Mouse (Mus musculus): ENCODE measurements around the gene Sap30. TPM values are rescaled to one million over a fixed set of nuclear protein-coding genes. Genes with fewer than 3 reads are reported as not detected.
"Not testable (repeated sequence)": the region's sequence is repeated elsewhere in the genome, so short reads cannot be mapped to it uniquely, and the experiment has no call there.

Gene Sap30
- polyA plus RNA-seq, 1 experiment = 12.5 TPM

DNA sequence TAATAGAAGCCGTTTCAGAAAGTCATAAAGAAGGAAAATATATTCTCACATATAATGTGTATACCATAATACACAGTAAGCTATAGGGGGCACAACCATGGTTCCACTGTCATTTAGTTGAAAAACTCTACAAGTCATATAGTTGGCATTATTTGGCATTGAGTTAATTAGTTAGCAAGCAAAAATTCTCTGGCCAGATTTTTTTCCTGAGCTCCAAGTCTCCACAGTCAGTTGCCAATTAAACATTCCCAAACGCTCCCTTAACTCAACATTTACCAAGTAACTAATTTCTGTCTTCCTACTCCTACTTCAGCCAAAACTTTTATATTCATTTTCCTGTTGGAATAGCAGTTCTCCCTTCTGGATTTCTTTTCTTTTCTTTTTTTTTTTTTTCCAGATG, 34.3 kb downstream of the Sap30 start:
- no peak overlapping the region for H3K27ac ChIP-seq (ENCODE audit: insufficient read depth, low read length)
- no peaks in the 10 kb centered on the region for H3K27me3 ChIP-seq (ENCODE audit: control insufficient read depth, insufficient read depth, low read length)
- WGBS = 81% methylated on average over 2 of the region's 2 CpGs
- no peaks in the 10 kb centered on the region for H3K4me1 ChIP-seq (ENCODE audit: control insufficient read depth, insufficient read depth, low read length)
- DNase-seq = no peak
- TF ChIP-seq POLR2A (IDR thresholded peaks at IDR 0.05; ENCODE audit: borderline replicate concordance, insufficient read depth, low read length) = no peak
- TF ChIP-seq CTCF (IDR thresholded peaks at IDR 0.05; ENCODE audit: borderline replicate concordance, insufficient read depth, low read depth, low read length) = no peak
- no peak overlapping the region for H3K4me3 ChIP-seq (replicated peaks; ENCODE audit: insufficient read depth, low read depth, low read length)

DNA sequence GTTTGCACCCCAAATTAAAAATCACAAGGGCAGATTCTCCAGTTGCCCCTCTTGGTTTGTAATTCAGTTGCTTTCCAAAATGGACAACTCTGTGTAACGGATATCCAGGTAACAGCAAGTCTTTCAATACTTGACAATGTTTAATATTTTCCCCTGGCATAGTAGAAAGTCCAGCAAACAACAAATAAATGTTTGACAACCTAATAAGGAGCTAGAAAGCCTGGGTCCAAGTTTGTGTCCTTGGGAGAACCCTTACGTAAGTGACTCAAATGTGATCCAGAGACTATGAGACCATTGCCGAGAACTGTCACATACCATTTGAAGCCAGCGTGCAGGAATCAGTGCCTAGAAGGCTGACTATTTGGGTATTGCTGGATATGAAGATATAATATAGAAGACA, 35.8 kb downstream of the Sap30 start:
- H3K4me1 ChIP-seq (ENCODE audit: control insufficient read depth, insufficient read depth, low read length) = no peaks in the 10 kb centered on the region
- TF ChIP-seq POLR2A (IDR thresholded peaks at IDR 0.05; ENCODE audit: borderline replicate concordance, insufficient read depth, low read length) = no peak
- no peak for TF ChIP-seq CTCF (IDR thresholded peaks at IDR 0.05; ENCODE audit: borderline replicate concordance, insufficient read depth, low read depth, low read length)
- 96% methylated on average over 4 of the region's 4 CpGs for WGBS
- no peak overlapping the region for H3K4me3 ChIP-seq (replicated peaks; ENCODE audit: insufficient read depth, low read depth, low read length)
- no peak for DNase-seq
- no peaks in the 10 kb centered on the region for H3K27me3 ChIP-seq (ENCODE audit: control insufficient read depth, insufficient read depth, low read length)
- H3K27ac ChIP-seq (ENCODE audit: insufficient read depth, low read length) = no peak overlapping the region

DNA sequence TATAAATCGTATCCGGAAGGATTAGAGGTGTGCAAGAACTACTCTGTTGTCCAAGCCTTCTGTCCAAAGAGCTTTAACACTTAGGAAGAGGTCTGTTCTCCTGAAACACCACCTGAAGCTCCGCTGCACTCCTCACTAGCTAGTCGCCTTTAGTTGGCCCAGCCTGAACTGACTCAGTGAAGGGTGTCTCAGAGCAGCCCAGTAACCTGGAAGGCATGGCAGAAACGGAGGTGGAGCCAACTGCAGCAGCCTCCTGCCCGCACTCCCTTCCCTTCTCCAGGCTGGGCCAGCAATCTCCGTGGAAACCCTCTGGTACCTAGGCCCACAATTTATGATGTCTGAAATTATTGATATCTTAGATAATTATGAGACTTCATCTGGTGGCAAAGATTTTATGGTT, 36.9 kb downstream of the Sap30 start:
- Histone ChIP-seq H3K4me1 (ENCODE audit: control insufficient read depth, insufficient read depth, low read length) (no peaks in the 10 kb centered on the region), H3K27me3 (ENCODE audit: control insufficient read depth, insufficient read depth, low read length) (no peaks in the 10 kb centered on the region), H3K27ac (ENCODE audit: insufficient read depth, low read length) (no peak overlapping the region), H3K4me3 (replicated peaks; ENCODE audit: insufficient read depth, low read depth, low read length) (no peak overlapping the region)
- TF ChIP-seq CTCF (IDR thresholded peaks at IDR 0.05; ENCODE audit: borderline replicate concordance, insufficient read depth, low read depth, low read length) = no peak
- no peak for TF ChIP-seq POLR2A (IDR thresholded peaks at IDR 0.05; ENCODE audit: borderline replicate concordance, insufficient read depth, low read length)
- DNase-seq = no peak
- WGBS = 73% methylated on average over 7 of the region's 7 CpGs

DNA sequence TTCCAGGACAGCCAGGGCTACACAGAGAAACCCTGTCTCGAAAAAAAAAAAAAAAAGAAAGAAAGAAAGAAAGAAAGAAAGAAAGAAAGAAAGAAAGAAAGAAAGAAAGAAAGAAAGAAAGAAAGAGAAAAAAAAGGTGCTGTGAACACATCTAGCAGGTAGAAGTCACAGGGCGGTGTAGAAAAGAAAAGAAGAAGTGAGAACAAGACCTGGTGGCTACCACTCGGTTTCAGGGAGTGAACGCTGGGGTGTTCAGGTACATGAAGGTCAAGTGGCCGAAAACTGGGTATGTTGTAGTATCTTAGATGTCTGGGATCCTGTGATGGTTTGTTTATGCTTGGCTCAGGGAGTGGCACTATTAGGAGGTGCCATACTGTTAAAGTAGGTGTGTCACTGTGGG, 41.8 kb downstream of the Sap30 start:
- not testable (repeated sequence) for H3K27me3 ChIP-seq (ENCODE audit: control insufficient read depth, insufficient read depth, low read length); H3K4me1 ChIP-seq (ENCODE audit: control insufficient read depth, insufficient read depth, low read length); H3K27ac ChIP-seq (ENCODE audit: insufficient read depth, low read length); H3K4me3 ChIP-seq (replicated peaks; ENCODE audit: insufficient read depth, low read depth, low read length); DNase-seq
- WGBS = 80% methylated on average over 5 of the region's 5 CpGs

DNA sequence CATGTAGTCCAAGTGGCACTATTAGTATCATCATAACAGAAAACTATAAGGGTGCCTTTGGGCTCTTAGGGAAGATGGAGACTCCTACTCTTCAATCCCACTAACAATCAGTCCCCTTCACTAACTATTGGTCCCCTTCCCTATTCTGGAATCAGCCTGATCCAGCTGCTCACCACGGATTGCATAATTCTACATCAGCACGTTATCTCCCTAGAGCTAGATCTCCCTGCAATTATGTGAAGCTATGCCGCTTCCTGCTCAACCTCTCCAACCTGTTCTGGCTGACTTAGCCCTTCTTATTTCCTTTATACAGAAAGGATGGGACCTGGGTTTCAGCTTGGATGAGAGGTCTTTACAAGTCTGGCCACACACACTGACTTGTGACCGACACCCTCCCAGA, 44.4 kb downstream of the Sap30 start:
- TF ChIP-seq POLR2A (IDR thresholded peaks at IDR 0.05; ENCODE audit: borderline replicate concordance, insufficient read depth, low read length) (no peak), CTCF (IDR thresholded peaks at IDR 0.05; ENCODE audit: borderline replicate concordance, insufficient read depth, low read depth, low read length) (no peak)
- Histone ChIP-seq H3K27ac (ENCODE audit: insufficient read depth, low read length) (no peak overlapping the region), H3K27me3 (ENCODE audit: control insufficient read depth, insufficient read depth, low read length) (no peaks in the 10 kb centered on the region), H3K4me1 (ENCODE audit: control insufficient read depth, insufficient read depth, low read length) (no peaks in the 10 kb centered on the region), H3K4me3 (replicated peaks; ENCODE audit: insufficient read depth, low read depth, low read length) (no peak overlapping the region)
- DNase-seq = no peak
- 77% methylated on average over 4 of the region's 4 CpGs for WGBS

DNA sequence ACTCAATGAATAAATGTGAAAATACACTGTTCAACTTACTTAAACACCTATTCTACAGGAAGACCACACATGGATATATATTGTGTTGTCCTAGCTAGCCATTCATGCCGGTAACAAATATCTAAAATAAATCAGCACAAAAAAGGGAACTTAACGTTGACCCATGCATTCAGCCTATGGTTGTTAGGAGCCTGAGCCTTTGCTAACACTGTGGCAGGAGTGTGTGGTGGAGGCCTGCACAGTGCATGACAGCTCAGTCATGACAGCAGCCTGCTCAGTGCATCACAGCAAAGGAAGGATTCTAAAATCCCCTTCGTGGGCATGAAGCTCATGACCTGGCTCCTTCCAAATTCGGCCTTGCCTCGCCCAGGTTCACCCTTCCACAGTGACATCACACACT, 46.1 kb downstream of the Sap30 start:
- WGBS = 89% methylated on average over 5 of the region's 5 CpGs
- no peaks in the 10 kb centered on the region for H3K27me3 ChIP-seq (ENCODE audit: control insufficient read depth, insufficient read depth, low read length)
- no peak for DNase-seq
- H3K4me3 ChIP-seq (replicated peaks; ENCODE audit: insufficient read depth, low read depth, low read length) = no peak overlapping the region
- no peak overlapping the region for H3K27ac ChIP-seq (ENCODE audit: insufficient read depth, low read length)
- TF ChIP-seq CTCF (IDR thresholded peaks at IDR 0.05; ENCODE audit: borderline replicate concordance, insufficient read depth, low read depth, low read length) (no peak), POLR2A (IDR thresholded peaks at IDR 0.05; ENCODE audit: borderline replicate concordance, insufficient read depth, low read length) (no peak)
- H3K4me1 ChIP-seq (ENCODE audit: control insufficient read depth, insufficient read depth, low read length) = no peaks in the 10 kb centered on the region

DNA sequence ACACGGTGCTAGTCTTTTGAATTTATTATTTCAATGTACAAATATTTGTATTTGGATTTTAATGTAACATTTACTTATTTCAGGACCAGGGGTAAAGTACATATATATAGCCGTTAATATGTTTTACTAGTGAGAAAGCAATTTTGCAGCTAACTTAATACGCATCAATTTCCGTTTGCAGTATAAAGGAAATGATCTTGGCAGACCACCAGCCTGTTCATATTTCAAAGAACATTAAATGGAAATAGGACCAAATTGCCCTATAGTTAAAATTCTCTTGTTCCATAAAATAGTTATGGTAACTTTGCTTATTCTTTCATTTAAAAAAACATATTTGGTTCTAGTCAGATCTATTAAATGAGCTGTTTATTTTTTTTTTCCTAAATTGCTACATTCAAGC, 46.5 kb downstream of the Sap30 start:
- WGBS = 91% methylated on average over 4 of the region's 4 CpGs

DNA sequence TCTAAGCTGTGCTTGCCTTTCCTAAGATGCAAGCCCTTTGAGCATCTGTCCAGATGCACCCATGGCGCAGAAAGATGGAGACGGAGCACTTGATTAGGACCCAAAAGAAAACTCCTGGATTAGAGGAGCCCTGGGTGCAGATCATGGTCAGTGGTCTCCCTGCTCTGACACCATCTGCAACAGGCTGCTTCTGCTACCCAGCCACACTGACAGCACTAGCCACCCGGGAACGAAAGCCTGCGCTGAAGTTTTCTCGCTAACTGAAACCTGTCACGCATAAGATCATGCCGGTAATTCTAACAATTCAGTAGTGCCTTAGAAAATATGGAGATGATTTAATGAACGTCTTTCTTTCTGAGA, 51.2 kb downstream of the Sap30 start:
- no peak for DNase-seq
- 60% methylated on average over 9 of the region's 9 CpGs for WGBS
- H3K4me3 ChIP-seq (replicated peaks; ENCODE audit: insufficient read depth, low read depth, low read length) = no peak overlapping the region
- H3K27ac ChIP-seq (ENCODE audit: insufficient read depth, low read length) = no peak overlapping the region
- no peak for TF ChIP-seq POLR2A (IDR thresholded peaks at IDR 0.05; ENCODE audit: borderline replicate concordance, insufficient read depth, low read length)
- no peak for TF ChIP-seq CTCF (IDR thresholded peaks at IDR 0.05; ENCODE audit: borderline replicate concordance, insufficient read depth, low read depth, low read length)
- peaks cover 3% of the 10 kb centered on the region for H3K4me1 ChIP-seq (ENCODE audit: control insufficient read depth, insufficient read depth, low read length)
- H3K27me3 ChIP-seq (ENCODE audit: control insufficient read depth, insufficient read depth, low read length) = no peaks in the 10 kb centered on the region

More for the DNA sequence above, 46.5 kb downstream of the Sap30 start:
- no peak for TF ChIP-seq CTCF (IDR thresholded peaks at IDR 0.05; ENCODE audit: borderline replicate concordance, insufficient read depth, low read depth, low read length)
- TF ChIP-seq POLR2A (IDR thresholded peaks at IDR 0.05; ENCODE audit: borderline replicate concordance, insufficient read depth, low read length) = no peak
- no peaks in the 10 kb centered on the region for H3K27me3 ChIP-seq (ENCODE audit: control insufficient read depth, insufficient read depth, low read length)
- DNase-seq = no peak
- H3K4me1 ChIP-seq (ENCODE audit: control insufficient read depth, insufficient read depth, low read length) = peaks cover 3% of the 10 kb centered on the region
- no peak overlapping the region for H3K4me3 ChIP-seq (replicated peaks; ENCODE audit: insufficient read depth, low read depth, low read length)
- no peak overlapping the region for H3K27ac ChIP-seq (ENCODE audit: insufficient read depth, low read length)

All from cerebellum, adult 2 months (tissue).